Mouse (Mus musculus) heart, adult 2 months (tissue): ENCODE measurements at regions not wholly inside any gene's neighbourhood (a gene's known extent, or its start where the extent isn't known, plus 50 kb on each side); places are given as distances from the start of the nearest gene placed in this dataset.

Experiments
- DNase-seq, 2 experiments: peaks; one replicate each; pipeline ENCODE4 v3.0.0; 2021
- H3K27ac ChIP-seq: fragments of 200-600 bp; 2 replicates; pipeline ENCODE4 v1.8.1; 2022
- H3K27me3 ChIP-seq: fragments of 200-500 bp; 2 replicates; pipeline ENCODE4 v1.6.1; 2012; ENCODE audit warnings: mild to moderate bottlenecking, low read length, inconsistent platforms, mixed read lengths; ENCODE audit not compliant: control insufficient read depth, insufficient read depth
- H3K36me3 ChIP-seq: fragments of 200-500 bp; 2 replicates; pipeline ENCODE4 v1.6.1; 2012; ENCODE audit warnings: low read length, inconsistent platforms; ENCODE audit not compliant: control insufficient read depth, insufficient read depth
- H3K4me1 ChIP-seq: fragments of 200-500 bp; 2 replicates; pipeline ENCODE4 v1.6.1; 2011; ENCODE audit warnings: low read length; ENCODE audit not compliant: control insufficient read depth, insufficient read depth
- H3K4me3 ChIP-seq: fragments of 200-600 bp; 2 replicates; pipeline ENCODE4 v1.8.1; 2022
- H3K79me2 ChIP-seq: fragments of 200-500 bp; replicated peaks from 2 replicates; pipeline ENCODE4 v1.6.1; 2012; ENCODE audit warnings: mild to moderate bottlenecking, inconsistent platforms, low read length, moderate library complexity, mixed read lengths; ENCODE audit not compliant: control insufficient read depth, insufficient read depth
- H3K9ac ChIP-seq: fragments of 200-500 bp; 2 replicates; pipeline ENCODE4 v1.6.1; 2012; ENCODE audit warnings: low read depth, mild to moderate bottlenecking, control low read depth, inconsistent platforms, low read length, mixed read lengths
- CTCF ChIP-seq: fragments of 200-600 bp; IDR thresholded peaks from 2 replicates; pipeline ENCODE4 v1.8.1; 2022; ENCODE audit warnings: antibody characterized with exemption, mild to moderate bottlenecking, moderate library complexity
- EP300 ChIP-seq: fragments of 200-500 bp; IDR thresholded peaks from 2 replicates; pipeline ENCODE4 v1.6.1; 2011; ENCODE audit warnings: low read depth, low read length, control low read depth; ENCODE audit not compliant: insufficient read depth
- POLR2A ChIP-seq: fragments of 200-500 bp; IDR thresholded peaks from 2 replicates; pipeline ENCODE4 v1.6.1; 2011; ENCODE audit warnings: mild to moderate bottlenecking, low read depth, low read length, control low read depth; ENCODE audit not compliant: insufficient read depth
- WGBS: fragments of 180-500 bp; shearing (Covaris S2); methylation state at CpG from one replicate; pipeline ENCODE4 v1.1.7; 2018; 5-methylcytosine and 5-hydroxymethylcytosine counted together
- intact Hi-C: fragments of 180-260 bp; cut with DNase I; formaldehyde crosslinking; loops from one replicate; pipeline ENCODE4 v1.15.1; 2025

- DNase-seq = peak; percentile 23 to 59
- Histone ChIP-seq H3K27ac (peak overlapping the region; percentile 45; the same call in 1 of the 2 replicates), H3K36me3 (no peaks in the 10 kb centered on the region), H3K79me2 (no peaks in the 10 kb centered on the region), H3K4me3 (no peak overlapping the region), H3K27me3 (no peaks in the 10 kb centered on the region), H3K4me1 (no peaks in the 10 kb centered on the region), H3K9ac (no peak overlapping the region)
- intact Hi-C loops = no loop called here
- 0 out of 2 replicates have a peak, but pooled peaks have one; percentile 41 for TF ChIP-seq EP300
- TF ChIP-seq POLR2A = no peak
- WGBS = 59% methylated on average over 9 of the region's 9 CpGs
Measured at GRCm38 (mm10) chr7:134498716-134499115, 113.3 kb upstream of the D7Ertd443e start.

DNA sequence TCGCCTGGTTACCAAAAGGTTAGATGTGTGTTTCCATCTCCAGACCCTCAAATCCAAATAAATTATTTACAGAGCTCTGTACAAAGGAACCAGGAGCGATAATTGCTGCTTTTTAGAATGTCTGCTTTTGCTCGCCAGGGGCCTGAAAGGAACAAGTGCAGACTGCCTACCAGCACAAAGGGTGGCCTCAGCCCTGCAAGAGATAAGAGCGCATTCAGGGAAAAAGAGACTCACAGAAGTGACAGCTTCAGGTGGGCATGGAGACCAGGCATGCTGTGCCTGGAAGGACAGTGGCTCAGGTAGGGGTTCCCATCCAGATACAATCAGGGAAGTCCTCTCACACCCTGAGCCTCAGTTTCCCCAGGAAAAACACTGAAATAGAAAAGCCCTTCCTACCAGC is 114.0 kb upstream of the D7Ertd443e start:
- Histone ChIP-seq H3K9ac (no peak overlapping the region), H3K27me3 (no peaks in the 10 kb centered on the region), H3K36me3 (no peaks in the 10 kb centered on the region), H3K4me3 (no peak overlapping the region), H3K27ac (peak overlapping the region; percentile 28; the same call in 1 of the 2 replicates), H3K4me1 (no peaks in the 10 kb centered on the region), H3K79me2 (no peaks in the 10 kb centered on the region)
- TF ChIP-seq EP300 (no peak), POLR2A (no peak), CTCF (no peak)
- WGBS = 56% methylated on average over 4 of the region's 4 CpGs
- no peak for DNase-seq
- intact Hi-C loops = no loop called here

DNA sequence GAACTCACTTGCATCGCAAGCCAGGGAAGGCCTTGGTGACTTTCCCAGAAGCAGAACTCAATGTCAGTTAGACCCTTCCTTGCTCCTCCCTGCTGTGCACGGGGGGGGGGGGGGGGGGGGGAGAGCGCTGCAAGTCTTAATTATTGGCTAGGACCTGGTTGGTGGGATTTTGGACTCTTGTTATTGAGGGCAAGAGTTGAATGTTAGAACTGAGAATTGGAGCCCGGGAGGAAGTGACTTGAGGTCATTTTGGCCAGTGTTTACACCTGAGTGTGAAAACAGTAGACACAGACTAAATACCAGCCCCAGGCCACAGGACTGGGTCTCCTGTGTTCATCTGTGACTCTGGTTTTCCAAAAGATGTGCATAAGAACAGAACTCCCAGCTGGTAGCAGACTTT is 114.7 kb upstream of the D7Ertd443e start:
- no peaks in the 10 kb centered on the region for H3K79me2 ChIP-seq
- WGBS = 66% methylated on average over 4 of the region's 4 CpGs
- no peaks in the 10 kb centered on the region for H3K4me1 ChIP-seq
- intact Hi-C loops = no loop called here
- no peak overlapping the region for H3K9ac ChIP-seq
- H3K4me3 ChIP-seq = no peak overlapping the region
- TF ChIP-seq CTCF (no peak), EP300 (no peak), POLR2A (no peak)
- H3K27me3 ChIP-seq = no peaks in the 10 kb centered on the region
- no peaks in the 10 kb centered on the region for H3K36me3 ChIP-seq
- DNase-seq = no peak
- no peak overlapping the region for H3K27ac ChIP-seq

DNA sequence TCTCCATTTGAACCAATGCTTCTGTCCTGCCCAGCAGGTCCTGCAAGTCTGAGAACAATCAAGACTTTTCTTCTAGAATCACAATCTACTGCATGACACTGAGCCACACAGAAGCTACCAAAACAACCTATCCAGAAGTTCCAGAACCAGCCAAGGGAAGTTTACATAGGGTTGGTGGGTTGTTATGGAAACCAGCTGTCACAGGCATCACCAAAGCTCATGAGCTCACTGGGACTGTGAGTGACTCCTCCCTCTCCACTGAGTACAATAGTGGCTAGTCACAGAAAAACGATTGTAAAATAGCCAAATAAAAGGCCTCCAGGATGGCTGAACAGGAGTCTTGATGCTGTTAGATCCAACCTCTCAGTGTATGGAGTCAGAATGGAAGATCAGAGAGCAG is 115.6 kb upstream of the D7Ertd443e start:
- intact Hi-C loops = no loop called here
- Histone ChIP-seq H3K36me3 (no peaks in the 10 kb centered on the region), H3K4me3 (no peak overlapping the region), H3K9ac (no peak overlapping the region), H3K79me2 (no peaks in the 10 kb centered on the region), H3K4me1 (no peaks in the 10 kb centered on the region), H3K27ac (no peak overlapping the region), H3K27me3 (no peaks in the 10 kb centered on the region)
- WGBS = 21% methylated on average over 1 of the region's 1 CpGs
- TF ChIP-seq CTCF (no peak), EP300 (no peak), POLR2A (no peak)
- DNase-seq = no peak

GRCm38 (mm10) chr7:134510333-134510928 is 125.0 kb upstream of the D7Ertd443e start:
- no peaks in the 10 kb centered on the region for H3K79me2 ChIP-seq
- no peaks in the 10 kb centered on the region for H3K4me1 ChIP-seq
- TF ChIP-seq CTCF = no peak
- TF ChIP-seq POLR2A = no peak
- TF ChIP-seq EP300 = no peak
- intact Hi-C loops = no loop called here
- H3K27me3 ChIP-seq = no peaks in the 10 kb centered on the region
- H3K27ac ChIP-seq = no peak overlapping the region
- DNase-seq = no peak
- H3K9ac ChIP-seq = no peak overlapping the region
- 72% methylated on average over 6 of the region's 6 CpGs for WGBS
- H3K4me3 ChIP-seq = no peak overlapping the region
- H3K36me3 ChIP-seq = no peaks in the 10 kb centered on the region

- no peak for DNase-seq
- Histone ChIP-seq H3K4me1 (no peaks in the 10 kb centered on the region), H3K27me3 (no peaks in the 10 kb centered on the region), H3K79me2 (no peaks in the 10 kb centered on the region), H3K36me3 (no peaks in the 10 kb centered on the region), H3K9ac (no peak overlapping the region), H3K27ac (no peak overlapping the region), H3K4me3 (no peak overlapping the region)
- WGBS = 60% methylated on average over 9 of the region's 9 CpGs
- no peak for TF ChIP-seq CTCF
- TF ChIP-seq POLR2A = no peak
- no peak for TF ChIP-seq EP300
- intact Hi-C loops = no loop called here
Measured at GRCm38 (mm10) chr7:134519372-134519975, 134.0 kb upstream of the D7Ertd443e start.
